Mouse (Mus musculus): ENCODE data around the gene Tmem234.

Gene Tmem234

DNA sequence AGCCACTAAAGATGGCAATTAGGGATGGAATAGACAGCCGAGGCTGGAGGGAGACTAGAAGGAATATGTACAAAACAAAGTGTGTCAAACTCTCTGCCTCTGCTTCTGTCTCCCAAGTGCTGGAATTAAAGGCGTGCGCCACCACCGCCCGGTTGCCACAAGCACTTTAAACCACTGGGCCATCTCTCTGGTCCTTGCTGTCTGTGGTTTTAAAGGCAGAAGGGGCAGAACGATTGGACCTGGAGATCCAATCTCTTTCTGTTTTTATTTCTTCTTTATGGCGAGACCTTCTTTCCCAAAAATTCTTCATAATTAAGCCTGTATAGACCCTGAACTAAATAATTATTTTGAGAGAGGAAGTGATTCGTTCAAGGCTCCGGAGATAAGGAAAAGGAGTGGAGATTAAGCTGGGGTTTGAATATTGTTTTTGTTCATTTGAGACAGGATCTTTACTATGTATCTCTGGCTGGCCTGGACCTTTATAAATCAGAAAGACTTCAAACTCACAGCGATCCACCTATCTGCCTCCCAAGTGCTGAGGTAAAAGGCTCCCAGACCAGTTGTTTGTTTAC, 72.5 kb downstream of the Tmem234 start:
- DNase-seq: no peak

Measured in B cell, adult 2 months (primary cell).